Mouse (Mus musculus): ENCODE measurements around the gene Gm13889. TPM values are rescaled to one million over a fixed set of nuclear protein-coding genes. Genes with fewer than 3 reads are reported as not detected.
A peak's percentile ranks its signal among the peaks of the same experiment; 100 is the strongest.

Gene Gm13889
- polyA plus RNA-seq, 1 experiment from 2014 or later: 24.5 TPM

DNA sequence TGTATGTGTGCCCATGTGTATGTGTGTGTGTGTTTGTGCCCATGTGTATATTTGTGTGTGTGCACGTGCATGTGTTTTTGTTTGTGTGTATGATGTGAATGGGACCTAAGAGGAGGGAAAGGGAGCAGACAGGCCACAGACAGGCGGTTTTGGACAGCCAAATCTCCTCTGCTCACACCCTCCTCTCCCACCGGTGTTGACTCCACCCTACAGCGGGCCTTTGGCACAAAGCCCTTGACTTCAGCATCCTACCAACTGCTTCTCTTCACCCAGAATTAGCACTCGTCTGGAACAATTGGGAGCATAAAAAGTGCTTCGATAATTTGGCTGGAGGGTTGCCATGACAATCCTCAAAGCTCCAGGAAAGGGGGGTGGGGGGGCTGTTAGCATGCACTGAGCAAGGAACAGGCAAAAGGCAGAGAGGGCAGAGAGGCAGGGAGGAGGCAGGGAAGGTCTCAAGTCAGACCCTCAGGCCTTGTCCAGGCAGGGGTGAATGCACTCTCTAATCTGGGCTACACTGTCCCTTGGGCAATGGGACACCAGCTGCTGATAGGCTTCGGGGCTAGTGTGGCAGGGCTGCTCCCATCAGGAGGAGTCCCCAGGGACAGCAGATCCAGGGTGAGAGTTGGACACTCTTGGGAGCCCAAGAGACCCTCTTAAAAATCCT lies 7.6 kb upstream of the Gm13889 start:
- no peaks in the 10 kb centered on the region for H3K9me3 ChIP-seq (ENCODE audit: control insufficient read depth, low read length)
- no peak overlapping the region for H3K4me2 ChIP-seq (ENCODE audit: low read length)
- 63% methylated on average over 7 of the region's 7 CpGs for WGBS
- DNase-seq (ENCODE audit: low spot score) (no peak), ATAC-seq (replicated peaks; ENCODE audit: low FRiP score, low TSS enrichment, low read depth) (no peak)
- H3K4me1 ChIP-seq (replicated peaks; ENCODE audit: control insufficient read depth, insufficient read depth, low read length): no peaks in the 10 kb centered on the region
- H3K27ac ChIP-seq (ENCODE audit: low read depth): no peak overlapping the region
- no peaks in the 10 kb centered on the region for H3K36me3 ChIP-seq (ENCODE audit: control insufficient read depth, insufficient read depth, low read length)
- H3K27me3 ChIP-seq (replicated peaks; ENCODE audit: control insufficient read depth, insufficient read depth, low read length): no peaks in the 10 kb centered on the region
- H3K9ac ChIP-seq (ENCODE audit: low read length): no peak overlapping the region
- H3K4me3 ChIP-seq (ENCODE audit: low read depth, low read length): no peak overlapping the region

DNA sequence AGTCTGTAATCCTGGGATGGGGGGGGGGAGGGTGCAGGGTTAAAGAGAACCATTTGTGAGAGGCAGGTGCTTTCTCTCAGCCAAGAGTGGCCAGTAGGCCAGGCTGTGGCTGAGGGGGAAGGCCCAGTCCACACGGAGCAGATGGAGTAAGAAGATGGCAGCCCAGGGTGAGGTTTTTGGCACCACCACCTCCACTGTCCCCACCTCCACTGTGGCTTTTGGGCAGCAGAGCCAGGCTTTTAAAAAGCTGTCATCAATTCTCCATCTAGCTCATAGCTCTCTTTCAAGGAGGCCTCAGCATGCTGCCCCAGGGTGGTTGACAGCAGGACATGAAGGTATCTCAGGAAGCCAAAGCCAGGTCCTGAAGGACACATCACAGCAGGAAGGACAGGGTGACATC lies 6.8 kb upstream of the Gm13889 start:
- 71% methylated on average over 1 of the region's 1 CpGs for WGBS
- Histone ChIP-seq H3K27ac (ENCODE audit: low read depth) (no peak overlapping the region), H3K4me2 (ENCODE audit: low read length) (no peak overlapping the region), H3K9me3 (ENCODE audit: control insufficient read depth, low read length) (no peaks in the 10 kb centered on the region), H3K36me3 (ENCODE audit: control insufficient read depth, insufficient read depth, low read length) (no peaks in the 10 kb centered on the region), H3K4me3 (ENCODE audit: low read depth, low read length) (no peak overlapping the region), H3K9ac (ENCODE audit: low read length) (no peak overlapping the region), H3K27me3 (replicated peaks; ENCODE audit: control insufficient read depth, insufficient read depth, low read length) (no peaks in the 10 kb centered on the region; the same call in 1 of the 2 replicates), H3K4me1 (replicated peaks; ENCODE audit: control insufficient read depth, insufficient read depth, low read length) (no peaks in the 10 kb centered on the region)
- ATAC-seq (replicated peaks; ENCODE audit: low FRiP score, low TSS enrichment, low read depth) (no peak), DNase-seq (ENCODE audit: low spot score) (no peak)

DNA sequence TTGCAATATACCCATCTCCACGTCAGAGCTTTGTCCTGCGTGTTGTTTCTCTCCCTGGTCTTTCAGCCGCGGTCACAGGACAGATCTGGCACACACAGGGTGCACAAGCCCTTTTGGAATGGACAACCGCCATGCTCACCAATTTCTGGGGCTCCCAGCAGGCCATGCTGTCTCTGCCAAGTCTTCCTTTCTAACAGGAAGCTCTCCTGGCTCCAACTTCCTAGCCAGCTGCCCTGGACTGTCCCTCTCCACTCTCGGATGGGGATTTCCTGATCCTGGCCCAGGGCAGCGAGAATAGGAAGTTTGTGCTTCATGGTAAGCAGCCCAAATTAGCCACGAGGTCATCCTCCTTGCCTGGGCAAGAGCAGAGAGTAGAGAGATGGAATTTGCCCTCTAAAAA lies 4.7 kb upstream of the Gm13889 start:
- Histone ChIP-seq H3K27me3 (replicated peaks; ENCODE audit: control insufficient read depth, insufficient read depth, low read length) (peaks cover 18% of the 10 kb centered on the region), H3K4me2 (ENCODE audit: low read length) (no peak overlapping the region), H3K4me1 (replicated peaks; ENCODE audit: control insufficient read depth, insufficient read depth, low read length) (0 out of 2 replicates have a peak, but pooled peaks cover under 1% of the 10 kb centered on the region), H3K4me3 (ENCODE audit: low read depth, low read length) (no peak overlapping the region), H3K9ac (ENCODE audit: low read length) (no peak overlapping the region), H3K27ac (ENCODE audit: low read depth) (no peak overlapping the region), H3K36me3 (ENCODE audit: control insufficient read depth, insufficient read depth, low read length) (no peaks in the 10 kb centered on the region), H3K9me3 (ENCODE audit: control insufficient read depth, low read length) (no peaks in the 10 kb centered on the region)
- 71% methylated on average over 8 of the region's 8 CpGs for WGBS
- DNase-seq (ENCODE audit: low spot score): no peak
- no peak for ATAC-seq (replicated peaks; ENCODE audit: low FRiP score, low TSS enrichment, low read depth)

DNA sequence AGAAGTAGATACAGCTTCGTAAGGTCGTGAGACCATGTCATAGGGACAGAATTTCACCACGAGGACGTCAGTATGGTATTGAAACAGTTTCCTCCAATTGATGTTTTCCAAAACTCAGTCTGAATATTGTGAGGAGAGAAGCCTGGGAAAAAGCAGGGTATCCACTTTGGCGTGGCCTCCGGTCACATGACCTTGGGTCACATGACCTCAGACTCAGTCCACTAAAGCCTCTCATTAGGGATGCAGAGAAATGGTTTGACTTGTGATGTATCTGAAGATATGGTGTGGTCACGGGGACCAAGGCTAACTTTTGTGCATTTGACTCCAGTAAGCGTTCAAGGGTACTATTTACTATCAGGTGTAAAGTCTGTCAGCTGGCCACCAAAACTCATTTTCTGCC lies 2.3 kb upstream of the Gm13889 start:
- H3K27me3 ChIP-seq (replicated peaks; ENCODE audit: control insufficient read depth, insufficient read depth, low read length): peaks cover 33% of the 10 kb centered on the region
- H3K27ac ChIP-seq (ENCODE audit: low read depth): no peak overlapping the region
- DNase-seq (ENCODE audit: low spot score): no peak
- H3K9me3 ChIP-seq (ENCODE audit: control insufficient read depth, low read length): no peaks in the 10 kb centered on the region
- WGBS: 79% methylated on average over 8 of the region's 8 CpGs
- no peak overlapping the region for H3K9ac ChIP-seq (ENCODE audit: low read length)
- no peak for ATAC-seq (replicated peaks; ENCODE audit: low FRiP score, low TSS enrichment, low read depth)
- no peaks in the 10 kb centered on the region for H3K36me3 ChIP-seq (ENCODE audit: control insufficient read depth, insufficient read depth, low read length)
- no peak overlapping the region for H3K4me3 ChIP-seq (ENCODE audit: low read depth, low read length)
- H3K4me2 ChIP-seq (ENCODE audit: low read length): no peak overlapping the region
- H3K4me1 ChIP-seq (replicated peaks; ENCODE audit: control insufficient read depth, insufficient read depth, low read length): 0 out of 2 replicates have a peak, but pooled peaks cover 3% of the 10 kb centered on the region

DNA sequence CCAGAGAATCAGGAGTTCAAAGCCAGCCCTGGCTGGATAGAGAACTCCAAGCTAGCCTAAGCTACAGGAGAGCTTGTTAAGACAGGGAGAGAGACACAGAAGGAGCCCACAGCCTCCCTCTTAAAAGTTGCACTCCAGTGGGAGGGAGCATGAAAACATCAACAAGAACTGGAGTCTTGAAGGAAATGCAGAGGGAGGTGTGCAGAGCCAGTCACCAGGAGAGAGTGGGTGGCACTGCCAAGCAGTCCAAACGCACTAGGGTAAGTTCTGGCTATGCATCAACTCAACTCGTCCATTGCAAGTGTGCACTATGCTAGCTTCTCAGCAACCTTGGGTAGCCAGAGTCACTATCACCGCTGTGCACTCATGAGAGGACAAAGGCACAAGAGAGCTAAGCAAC lies 1.2 kb upstream of the Gm13889 start:
- no peaks in the 10 kb centered on the region for H3K36me3 ChIP-seq (ENCODE audit: control insufficient read depth, insufficient read depth, low read length)
- H3K4me3 ChIP-seq (ENCODE audit: low read depth, low read length): no peak overlapping the region
- H3K27me3 ChIP-seq (replicated peaks; ENCODE audit: control insufficient read depth, insufficient read depth, low read length): peaks cover 42% of the 10 kb centered on the region
- H3K9me3 ChIP-seq (ENCODE audit: control insufficient read depth, low read length): no peaks in the 10 kb centered on the region
- H3K4me1 ChIP-seq (replicated peaks; ENCODE audit: control insufficient read depth, insufficient read depth, low read length): 0 out of 2 replicates have a peak, but pooled peaks cover 3% of the 10 kb centered on the region
- no peak overlapping the region for H3K9ac ChIP-seq (ENCODE audit: low read length)
- no peak for DNase-seq (ENCODE audit: low spot score)
- H3K4me2 ChIP-seq (ENCODE audit: low read length): no peak overlapping the region
- ATAC-seq (replicated peaks; ENCODE audit: low FRiP score, low TSS enrichment, low read depth): no peak
- no peak overlapping the region for H3K27ac ChIP-seq (ENCODE audit: low read depth)
- WGBS: 71% methylated on average over 3 of the region's 3 CpGs

DNA sequence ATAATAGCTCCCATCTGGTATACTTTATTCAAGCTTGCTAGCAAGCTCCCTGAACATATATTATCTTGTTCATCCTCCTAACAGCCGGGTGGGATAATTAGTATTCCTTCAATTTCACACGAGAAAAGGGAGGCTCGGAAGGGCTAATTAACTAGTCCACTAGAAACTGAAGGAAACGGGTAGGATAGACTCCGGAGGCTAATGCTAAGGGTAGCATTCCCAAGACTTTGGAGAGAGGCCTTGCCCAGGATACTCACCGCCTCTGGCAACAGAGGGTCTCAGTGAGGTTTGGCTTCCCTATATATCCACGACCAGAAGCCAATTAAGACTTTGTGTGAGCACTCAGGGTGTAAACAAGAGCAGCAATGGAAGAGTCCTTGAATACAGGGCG lies 779 bp upstream of the Gm13889 start:
- no peaks in the 10 kb centered on the region for H3K9me3 ChIP-seq (ENCODE audit: control insufficient read depth, low read length)
- ATAC-seq (replicated peaks; ENCODE audit: low FRiP score, low TSS enrichment, low read depth) (no peak), DNase-seq (ENCODE audit: low spot score) (no peak)
- peaks cover 42% of the 10 kb centered on the region for H3K27me3 ChIP-seq (replicated peaks; ENCODE audit: control insufficient read depth, insufficient read depth, low read length)
- no peak overlapping the region for H3K27ac ChIP-seq (ENCODE audit: low read depth)
- 59% methylated on average over 8 of the region's 8 CpGs for WGBS
- 0 out of 2 replicates have a peak, but pooled peaks cover 3% of the 10 kb centered on the region for H3K4me1 ChIP-seq (replicated peaks; ENCODE audit: control insufficient read depth, insufficient read depth, low read length)
- no peak overlapping the region for H3K9ac ChIP-seq (ENCODE audit: low read length)
- no peaks in the 10 kb centered on the region for H3K36me3 ChIP-seq (ENCODE audit: control insufficient read depth, insufficient read depth, low read length)
- no peak overlapping the region for H3K4me3 ChIP-seq (ENCODE audit: low read depth, low read length)
- no peak overlapping the region for H3K4me2 ChIP-seq (ENCODE audit: low read length)

DNA sequence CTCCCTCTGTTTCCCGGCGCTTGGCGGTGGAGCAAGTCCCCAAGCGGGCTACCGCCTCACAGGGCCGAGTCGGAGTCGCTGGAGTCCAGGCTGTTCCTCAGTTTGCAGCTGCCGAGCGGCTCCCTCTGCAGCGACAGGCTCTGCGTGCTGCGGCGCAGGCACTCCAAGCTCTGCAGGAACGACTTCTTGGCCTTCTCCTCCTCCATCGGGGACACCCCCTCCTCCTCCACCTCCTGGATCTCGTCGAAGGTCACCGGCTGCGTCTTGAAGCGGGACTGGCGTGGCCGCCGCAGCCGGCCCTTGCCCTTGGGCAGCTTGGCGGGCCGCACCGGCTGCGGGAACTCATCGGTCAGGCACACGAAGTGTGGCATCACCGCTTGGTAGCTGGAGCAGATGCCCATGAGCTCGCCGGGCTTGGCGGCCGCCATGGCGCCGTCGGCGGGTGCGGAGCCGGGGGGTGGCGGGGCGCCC lies 635 bp downstream of the Gm13889 start:
- DNase-seq (ENCODE audit: low spot score) (peak; percentile 87), ATAC-seq (replicated peaks; ENCODE audit: low FRiP score, low TSS enrichment, low read depth) (peak; percentile 44)
- Histone ChIP-seq H3K27ac (ENCODE audit: low read depth) (peak overlapping the region; percentile 70), H3K4me2 (ENCODE audit: low read length) (peak overlapping the region; percentile 79), H3K9me3 (ENCODE audit: control insufficient read depth, low read length) (no peaks in the 10 kb centered on the region), H3K4me1 (replicated peaks; ENCODE audit: control insufficient read depth, insufficient read depth, low read length) (0 out of 2 replicates have a peak, but pooled peaks cover 3% of the 10 kb centered on the region), H3K4me3 (ENCODE audit: low read depth, low read length) (peak overlapping the region; percentile 53), H3K27me3 (replicated peaks; ENCODE audit: control insufficient read depth, insufficient read depth, low read length) (peaks cover 42% of the 10 kb centered on the region), H3K9ac (ENCODE audit: low read length) (peak overlapping the region; percentile 69), H3K36me3 (ENCODE audit: control insufficient read depth, insufficient read depth, low read length) (no peaks in the 10 kb centered on the region)
- WGBS: under 1% methylated on average over 44 of the region's 44 CpGs

DNA sequence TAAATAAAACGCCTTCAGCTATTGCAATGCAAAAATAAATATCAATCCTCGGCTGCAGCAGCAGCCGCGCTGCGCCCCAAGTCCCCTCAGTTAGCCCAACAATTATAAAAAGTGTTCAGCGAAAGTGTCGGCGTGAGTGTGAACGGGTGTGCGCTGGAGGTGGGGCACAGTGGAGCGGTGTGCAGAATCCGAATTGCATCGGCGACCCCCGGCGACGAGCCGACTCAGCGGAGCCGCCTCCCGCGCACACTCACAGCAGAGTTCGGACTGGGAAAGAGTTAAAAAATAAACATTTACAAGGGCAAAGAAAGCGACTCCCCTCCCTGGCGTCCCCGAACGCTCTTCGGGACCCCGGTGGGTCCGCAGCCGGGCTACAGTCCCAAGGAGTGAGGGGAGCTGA lies 1.1 kb downstream of the Gm13889 start:
- Histone ChIP-seq H3K27ac (ENCODE audit: low read depth) (peak overlapping the region; percentile 70), H3K27me3 (replicated peaks; ENCODE audit: control insufficient read depth, insufficient read depth, low read length) (peaks cover 42% of the 10 kb centered on the region), H3K4me3 (ENCODE audit: low read depth, low read length) (peak overlapping the region; percentile 53), H3K9me3 (ENCODE audit: control insufficient read depth, low read length) (no peaks in the 10 kb centered on the region), H3K36me3 (ENCODE audit: control insufficient read depth, insufficient read depth, low read length) (no peaks in the 10 kb centered on the region), H3K4me2 (ENCODE audit: low read length) (peak overlapping the region; percentile 79), H3K9ac (ENCODE audit: low read length) (peak overlapping the region; percentile 69), H3K4me1 (replicated peaks; ENCODE audit: control insufficient read depth, insufficient read depth, low read length) (0 out of 2 replicates have a peak, but pooled peaks cover 3% of the 10 kb centered on the region)
- DNase-seq (ENCODE audit: low spot score) (no peak), ATAC-seq (replicated peaks; ENCODE audit: low FRiP score, low TSS enrichment, low read depth) (no peak)
- under 1% methylated on average over 31 of the region's 31 CpGs for WGBS

Measured in intestine, embryonic 14.5 days (tissue).